Mouse (Mus musculus): Measurements from ENCODE around the gene Dnajc8.
"Not testable (repeated sequence)": the region's sequence is repeated elsewhere in the genome, so short reads cannot be mapped to it uniquely, and the experiment has no call there.

Dnajc8 gene

GRCm38 (mm10) chr4:132567361-132567779, 32.0 kb downstream of the Dnajc8 start:
- DNase-seq (ENCODE audit: low spot score), result no peak

- DNase-seq (ENCODE audit: low spot score), result no peak
These were observed 33.8 kb downstream of the Dnajc8 start for GRCm38 (mm10) chr4:132569115-132569514.

GRCm38 (mm10) chr4:132571190-132571589, 35.8 kb downstream of the Dnajc8 start:
- no peak for DNase-seq (ENCODE audit: low spot score)

GRCm38 (mm10) chr4:132573327-132573726, 38.0 kb downstream of the Dnajc8 start:
- DNase-seq (ENCODE audit: low spot score), result no peak

- no peak for DNase-seq (ENCODE audit: low spot score)
These were observed 39.5 kb downstream of the Dnajc8 start for GRCm38 (mm10) chr4:132574809-132575347.

GRCm38 (mm10) chr4:132583781-132584180, 48.4 kb downstream of the Dnajc8 start:
- DNase-seq (ENCODE audit: low spot score), result no peak

GRCm38 (mm10) chr4:132584975-132585374, 49.6 kb downstream of the Dnajc8 start:
- DNase-seq (ENCODE audit: low spot score), result no peak

GRCm38 (mm10) chr4:132586282-132586681, 50.9 kb downstream of the Dnajc8 start:
- DNase-seq (ENCODE audit: low spot score), result no peak

- DNase-seq (ENCODE audit: low spot score), result no peak
These were observed 53.2 kb downstream of the Dnajc8 start for GRCm38 (mm10) chr4:132588512-132588911.

GRCm38 (mm10) chr4:132590642-132591041, 55.3 kb downstream of the Dnajc8 start:
- DNase-seq (ENCODE audit: low spot score), result no peak

GRCm38 (mm10) chr4:132592958-132593357, 57.6 kb downstream of the Dnajc8 start:
- no peak for DNase-seq (ENCODE audit: low spot score)

GRCm38 (mm10) chr4:132594191-132594590, 58.8 kb downstream of the Dnajc8 start:
- DNase-seq (ENCODE audit: low spot score), result no peak

GRCm38 (mm10) chr4:132598861-132599260, 63.5 kb downstream of the Dnajc8 start:
- no peak for DNase-seq (ENCODE audit: low spot score)

GRCm38 (mm10) chr4:132599764-132600163, 64.4 kb downstream of the Dnajc8 start:
- DNase-seq (ENCODE audit: low spot score), result no peak

- no peak for DNase-seq (ENCODE audit: low spot score)
These were observed 65.1 kb downstream of the Dnajc8 start for GRCm38 (mm10) chr4:132600465-132600864.

GRCm38 (mm10) chr4:132601242-132601641, 65.9 kb downstream of the Dnajc8 start:
- not testable (repeated sequence) for DNase-seq (ENCODE audit: low spot score)
